Mouse (Mus musculus): Measurements from ENCODE around the gene Abca17.

The Abca17 gene

GRCm38 (mm10) chr17:24350926-24351759, at the start of gene Abca17:
Gene Abca17, minus strand, starts transcription at chr17:24351068.
- peak; percentile 9 to 26 for DNase-seq

GRCm38 (mm10) chr17:24394456-24394855, 43.6 kb upstream of the Abca17 start:
- DNase-seq: no peak

GRCm38 (mm10) chr17:24393527-24393926, 42.7 kb upstream of the Abca17 start:
- no peak for DNase-seq

- no peak for DNase-seq
Observed at GRCm38 (mm10) chr17:24391149-24391548, 40.3 kb upstream of the Abca17 start.

GRCm38 (mm10) chr17:24389865-24390264, 39.0 kb upstream of the Abca17 start:
- no peak for DNase-seq

GRCm38 (mm10) chr17:24388711-24389110, 37.8 kb upstream of the Abca17 start:
- no peak for DNase-seq

- no peak for DNase-seq
Observed at GRCm38 (mm10) chr17:24383789-24384188, 32.9 kb upstream of the Abca17 start.

GRCm38 (mm10) chr17:24378496-24378895, 27.6 kb upstream of the Abca17 start:
- DNase-seq: no peak

- no peak for DNase-seq
Observed at GRCm38 (mm10) chr17:24375886-24376285, 25.0 kb upstream of the Abca17 start.

- no peak for DNase-seq
Observed at GRCm38 (mm10) chr17:24375094-24375712, 24.3 kb upstream of the Abca17 start.

GRCm38 (mm10) chr17:24365863-24366262, 15.0 kb upstream of the Abca17 start:
- no peak for DNase-seq

- DNase-seq: no peak
Observed at GRCm38 (mm10) chr17:24364461-24364860, 13.6 kb upstream of the Abca17 start.

- no peak for DNase-seq
Observed at GRCm38 (mm10) chr17:24362527-24362926, 11.7 kb upstream of the Abca17 start.

- DNase-seq: no peak
Observed at GRCm38 (mm10) chr17:24361291-24361690, 10.4 kb upstream of the Abca17 start.

GRCm38 (mm10) chr17:24360841-24361240, 10.0 kb upstream of the Abca17 start:
- no peak for DNase-seq

- DNase-seq: no peak
Observed at GRCm38 (mm10) chr17:24359903-24360302, 9.0 kb upstream of the Abca17 start.

- DNase-seq: no peak
Observed at GRCm38 (mm10) chr17:24359006-24359405, 8.1 kb upstream of the Abca17 start.

- DNase-seq: no peak
Observed at GRCm38 (mm10) chr17:24355284-24355683, 4.4 kb upstream of the Abca17 start.

- no peak for DNase-seq
Observed at GRCm38 (mm10) chr17:24353960-24354359, 3.1 kb upstream of the Abca17 start.

GRCm38 (mm10) chr17:24352370-24353194, 1.7 kb upstream of the Abca17 start:
- DNase-seq: no peak

GRCm38 (mm10) chr17:24351760-24352357, 991 bp upstream of the Abca17 start, which contains the start of gene Abca3:
Gene Abca3, plus strand, starts transcription at chr17:24351950.
- peak; percentile 96 to 97 for DNase-seq

GRCm38 (mm10) chr17:24349176-24349575, 1.7 kb downstream of the Abca17 start:
- DNase-seq: no peak

- DNase-seq: peak; percentile 16 to 26
Observed at GRCm38 (mm10) chr17:24346831-24347230, 4.0 kb downstream of the Abca17 start.
